Comparison of ENCODE assay signal across 8 mouse cellular contexts in the genomic region with DNA sequence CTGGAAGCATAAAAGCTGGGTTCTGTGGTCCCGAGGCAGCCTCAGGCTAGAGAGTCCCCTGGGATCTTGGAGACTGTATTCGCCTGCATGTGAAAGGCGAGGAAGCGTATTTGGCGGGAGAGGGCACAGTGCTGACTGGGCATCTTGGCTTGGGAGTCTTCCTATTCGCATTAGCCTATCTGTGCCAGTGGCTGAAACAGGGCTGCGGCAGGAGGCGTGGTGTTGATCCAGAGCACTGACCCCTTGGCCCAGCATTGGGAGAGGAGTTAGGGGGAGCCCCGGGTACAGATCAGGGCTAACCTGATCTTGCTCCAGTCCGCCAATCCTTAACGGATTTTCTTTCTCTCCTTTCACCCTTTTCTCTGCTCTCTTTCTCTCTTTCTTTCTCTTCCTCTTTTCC. TPM values are rescaled to one million over a fixed set of nuclear protein-coding genes. Genes with fewer than 3 reads are reported as not detected.
DNase-seq lines count a peak whose midpoint lies in the region; ATAC-seq and TF ChIP-seq lines count a peak whose summit lies in the region.

No protein-coding gene starts in this region.

- ATAC-seq in heart, embryonic 12.5 days (ENCODE audit: insufficient number of reproducible peaks, low FRiP score), result no peak
- ATAC-seq in limb, embryonic 11.5 days (ENCODE audit: insufficient number of reproducible peaks, low FRiP score, low TSS enrichment, low read depth), result no peak

- WGBS in heart, embryonic 12.5 days, result 10% methylated on average over 11 of the region's 11 CpGs
- WGBS in limb, embryonic 11.5 days, result 8% methylated on average over 11 of the region's 11 CpGs

- peaks cover 55% of the 10 kb centered on the region for H3K27me3 ChIP-seq in heart, embryonic 12.5 days (replicated peaks)
- no peaks in the 10 kb centered on the region; the same call in 1 of the 2 replicates for H3K27me3 ChIP-seq in ES-Bruce4 (ENCODE audit: control insufficient read depth, insufficient read depth, low read length, poor library complexity, severe bottlenecking)
- peaks cover 26% of the 10 kb centered on the region for H3K27me3 ChIP-seq in limb, embryonic 11.5 days (ENCODE audit: control insufficient read depth, insufficient read depth, low read length)

- no peak for TF ChIP-seq POLR2A in ES-Bruce4 (IDR thresholded peaks at IDR 0.05; ENCODE audit: insufficient read depth, low read length)

- no peak for TF ChIP-seq EP300 in ES-Bruce4 (IDR thresholded peaks at IDR 0.05; ENCODE audit: insufficient read depth, low read depth, low read length)

- H3K9me3 ChIP-seq in heart, embryonic 12.5 days (replicated peaks), result no peaks in the 10 kb centered on the region
- no peaks in the 10 kb centered on the region for H3K9me3 ChIP-seq in ES-Bruce4 (replicated peaks; ENCODE audit: control insufficient read depth, insufficient read depth, low read length, poor library complexity, severe bottlenecking)
- no peaks in the 10 kb centered on the region for H3K9me3 ChIP-seq in limb, embryonic 11.5 days (ENCODE audit: control insufficient read depth, low read length)

- H3K4me1 ChIP-seq in heart, embryonic 12.5 days (replicated peaks), result peaks cover 8% of the 10 kb centered on the region; the same call in 1 of the 2 replicates
- no peaks in the 10 kb centered on the region for H3K4me1 ChIP-seq in ES-Bruce4 (ENCODE audit: control insufficient read depth, insufficient read depth, low read length)
- no peaks in the 10 kb centered on the region for H3K4me1 ChIP-seq in limb, embryonic 11.5 days (ENCODE audit: control insufficient read depth, insufficient read depth, low read length)

- peak overlapping the region; percentile 36 for H3K4me3 ChIP-seq in heart, embryonic 12.5 days
- H3K4me3 ChIP-seq in ES-Bruce4 (ENCODE audit: low read depth, low read length), result peak overlapping the region; percentile 32; the same call in 1 of the 2 replicates
- no peak overlapping the region for H3K4me3 ChIP-seq in limb, embryonic 11.5 days (ENCODE audit: low read depth, low read length)

- H3K36me3 ChIP-seq in heart, embryonic 12.5 days, result no peaks in the 10 kb centered on the region
- H3K36me3 ChIP-seq in ES-Bruce4 (ENCODE audit: control insufficient read depth, insufficient read depth, low read length, poor library complexity, severe bottlenecking), result no peaks in the 10 kb centered on the region
- H3K36me3 ChIP-seq in limb, embryonic 11.5 days (ENCODE audit: control insufficient read depth, insufficient read depth, low read length), result no peaks in the 10 kb centered on the region

- no peak for TF ChIP-seq CTCF in ES-Bruce4 (IDR thresholded peaks at IDR 0.05; ENCODE audit: low read depth, low read length)

- no peak overlapping the region for H3K27ac ChIP-seq in heart, embryonic 12.5 days (ENCODE audit: poor library complexity, severe bottlenecking)
- no peak overlapping the region for H3K27ac ChIP-seq in ES-Bruce4 (ENCODE audit: insufficient read depth, low read length)
- no peak overlapping the region for H3K27ac ChIP-seq in limb, embryonic 11.5 days (replicated peaks; ENCODE audit: low read depth, low read length)

- peak overlapping the region; percentile 65 for H3K4me2 ChIP-seq in heart, embryonic 12.5 days
- H3K4me2 ChIP-seq in limb, embryonic 11.5 days (ENCODE audit: low read depth, severe bottlenecking), result peak overlapping the region; percentile 42; the same call in 1 of the 2 replicates

- no peak for DNase-seq in heart, adult 8-10 months (ENCODE audit: low spot score)
- DNase-seq in embryo, embryonic 11 days, result peak; percentile 42
- DNase-seq in limb, embryonic 11.5 days (ENCODE audit: low spot score), result no peak
- DNase-seq in thymus, postnatal 25 days, result no peak
- no peak for DNase-seq in adrenal gland, postnatal 25 days
- DNase-seq in frontal cortex, adult 2 months (ENCODE audit: extremely low spot score in 1 of 2, low spot score in 1 of 2), result no peak

- no peak overlapping the region for H3K9ac ChIP-seq in heart, embryonic 12.5 days
- no peak overlapping the region for H3K9ac ChIP-seq in ES-Bruce4 (ENCODE audit: low read depth, poor library complexity, severe bottlenecking)
- no peak overlapping the region for H3K9ac ChIP-seq in limb, embryonic 11.5 days (ENCODE audit: low read length)

RNA-seq across cellular contexts. Expression of gene Phactr1, which starts 28.7 kb away (rescaled TPM):
- polyA plus RNA-seq in heart, embryonic 12.5 days (2016; fragmentation: Nextera tagmentation; extraction: Ambion mirVana), result 4.7 and 5.2 TPM in 2 replicates
- total RNA-seq in heart, adult 8-10 months (2022), result 1 to 10 TPM; 3.8 to 9.0 (median 6.7) TPM
- polyA plus RNA-seq in ES-Bruce4 (2011; ENCODE audit: insufficient read depth, insufficient read length, low read depth, missing spikeins), result 0.96 and 1.9 TPM in 2 replicates
- polyA plus RNA-seq in limb, embryonic 11.5 days (2014; fragmentation: Nextera tagmentation; extraction: Ambion mirVana), result 4.7 and 5.4 TPM in 2 replicates
- 5.5 and 7.8 TPM in 2 replicates for total RNA-seq in adrenal gland, postnatal 25 days (2021)
- polyA plus RNA-seq in frontal cortex, adult 2 months (2012; rRNA removed), result 157 and 169 TPM in 2 replicates

Comparison
In these comparisons a context has a peak if more than half of its experiments do, and no peak if none do; other contexts are left out.
1. RNA of gene Phactr1, which starts 28.7 kb away (polyA plus RNA-seq): 157 to 169 TPM in frontal cortex, adult 2 months; 4.7 to 5.4 TPM in limb, embryonic 11.5 days, 4.7 to 5.2 TPM in heart, embryonic 12.5 days and 0.96 to 1.9 TPM in ES-Bruce4; every median in the first group is over 10 times any median in the second.